Mouse (Mus musculus): ENCODE measurements at regions not wholly inside any gene's neighbourhood (a gene's known extent, or its start where the extent isn't known, plus 50 kb on each side); places are given as distances from the start of the nearest gene placed in this dataset.

DNA sequence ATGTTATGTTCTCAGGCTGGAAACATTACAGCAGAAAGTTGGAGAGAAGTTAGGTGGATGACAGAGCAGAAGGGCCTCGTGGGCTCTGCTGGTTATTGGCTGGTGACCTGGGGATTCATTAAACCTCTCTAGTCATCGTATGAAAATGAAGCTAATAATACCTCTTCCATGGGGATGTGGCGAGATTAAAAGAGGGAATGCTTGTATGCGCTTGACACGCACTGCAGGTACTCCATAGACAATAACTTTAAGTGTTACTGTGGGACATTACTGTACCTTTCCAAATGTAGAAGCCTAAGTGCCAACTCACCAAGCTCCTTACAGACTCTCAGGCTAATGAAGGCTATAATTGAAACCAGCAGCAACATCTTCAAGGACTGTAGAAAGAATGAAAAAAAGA, 303.1 kb downstream of the Fam198b start:
- no peak for TF ChIP-seq CTCF (IDR thresholded peaks at IDR 0.05; ENCODE audit: low read depth, low read length)
- no peak for TF ChIP-seq TAL1 (conservative IDR thresholded peaks at IDR 0.05; ENCODE audit: low read depth, low read length)
- no peak for TF ChIP-seq GATA1 (IDR thresholded peaks at IDR 0.05; ENCODE audit: borderline replicate concordance, low read length)
- no peak for TF ChIP-seq POLR2AphosphoS5 (IDR thresholded peaks at IDR 0.05; ENCODE audit: insufficient replicate concordance, low read depth, low read length)

All from G1E (cell line).